Mouse (Mus musculus) hindbrain, embryonic 13.5 days (tissue): ENCODE measurements around the gene Trim6. TPM values are rescaled to one million over a fixed set of nuclear protein-coding genes. Genes with fewer than 3 reads are reported as not detected.

Source experiments
- ATAC-seq: fragments of 200-750 bp; cut with Nextera tagmentation; 2 replicates; pipeline ENCODE4 v1.8.0; 2017; ENCODE audit warnings: moderate TSS enrichment; ENCODE audit not compliant: low FRiP score
- H3K27ac ChIP-seq: fragments of 300-500 bp; sonication (generic); 2 replicates; pipeline ENCODE4 v1.5.1; 2015; ENCODE audit warnings: inconsistent platforms, mild to moderate bottlenecking, moderate library complexity
- H3K27me3 ChIP-seq: fragments of 300-500 bp; sonication (generic); 2 replicates; pipeline ENCODE4 v1.6.1; 2015; ENCODE audit warnings: mild to moderate bottlenecking, inconsistent platforms
- H3K36me3 ChIP-seq: fragments of 300-500 bp; sonication (generic); 2 replicates; pipeline ENCODE4 v1.6.1; 2015; ENCODE audit warnings: mild to moderate bottlenecking, inconsistent platforms
- H3K4me1 ChIP-seq: fragments of 300-500 bp; sonication (generic); replicated peaks from 2 replicates; pipeline ENCODE4 v1.6.1; 2015; ENCODE audit warnings: inconsistent platforms
- H3K4me2 ChIP-seq: fragments of 300-500 bp; sonication (generic); 2 replicates; pipeline ENCODE4 v1.6.1; 2015; ENCODE audit warnings: inconsistent platforms, mild to moderate bottlenecking, moderate library complexity
- H3K4me3 ChIP-seq: fragments of 300-500 bp; sonication (generic); 2 replicates; pipeline ENCODE4 v1.5.1; 2015; ENCODE audit warnings: mild to moderate bottlenecking, inconsistent platforms
- H3K9ac ChIP-seq: fragments of 300-500 bp; sonication (generic); 2 replicates; pipeline ENCODE4 v1.6.1; 2015; ENCODE audit warnings: mild to moderate bottlenecking, inconsistent platforms
- H3K9me3 ChIP-seq: fragments of 300-500 bp; sonication (generic); 2 replicates; pipeline ENCODE4 v1.6.1; 2016; ENCODE audit warnings: inconsistent platforms
- WGBS: fragments of 180-500 bp; shearing (Covaris S2); methylation state at CpG from one replicate; pipeline ENCODE4 v1.1.7; 2015; 5-methylcytosine and 5-hydroxymethylcytosine counted together
- polyA plus RNA-seq: library from polyadenylated mRNA; unstranded; fragments of >200 nt; fragmentation: Nextera tagmentation; extraction: Ambion mirVana; gene quantifications from 2 replicates; pipeline ENCODE4 v1.2.1, GENCODE M21; 2015

Trim6 gene
- polyA plus RNA-seq: 0.43 and 0.50 TPM in 2 replicates

DNA sequence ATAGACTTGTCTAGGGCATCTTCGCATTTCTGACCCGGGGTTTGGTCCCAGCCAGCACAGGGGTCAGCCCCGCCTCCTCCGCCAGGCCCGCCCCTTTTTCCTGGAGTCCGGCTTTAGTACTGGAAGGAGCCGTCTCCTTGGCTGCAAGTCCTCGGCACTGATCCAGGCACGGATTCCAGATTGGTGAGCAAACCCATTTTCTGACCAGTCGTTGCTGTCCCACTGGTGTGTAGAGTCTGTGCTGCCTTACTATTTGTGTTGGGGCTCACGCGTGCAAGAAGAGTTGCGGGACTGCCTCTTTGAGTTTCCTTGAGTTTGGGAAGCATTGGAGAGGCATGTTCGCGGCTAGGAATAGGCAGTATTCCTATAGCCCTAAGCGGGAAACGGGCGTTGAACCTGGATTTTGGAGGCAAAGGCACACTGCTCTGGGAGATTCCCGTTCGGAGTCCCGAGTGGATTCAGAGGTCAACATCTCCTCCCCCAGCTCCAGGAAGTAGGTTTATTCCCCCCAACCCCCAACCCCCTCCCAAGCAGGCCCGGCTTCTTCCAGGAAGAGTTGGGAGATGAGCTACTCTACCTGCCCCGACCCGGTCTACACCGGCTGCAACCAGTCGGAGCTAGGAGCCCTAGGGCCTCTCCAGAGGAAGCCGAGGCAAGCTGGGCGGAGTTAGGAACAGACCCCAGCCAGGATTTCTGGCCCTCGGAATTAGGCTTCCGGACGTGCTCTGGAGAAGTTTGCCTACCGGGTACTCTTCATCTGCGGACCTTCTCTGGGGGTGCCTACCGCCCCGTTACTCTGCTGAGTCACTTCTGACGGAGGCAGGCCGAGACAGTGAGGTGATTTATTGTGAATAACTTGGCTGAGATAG is at the start of gene Trim6:
Gene Trim6 (plus strand): TSS at position 93 of the 869 bp plus-strand sequence.
- Histone ChIP-seq H3K4me3 (peak within 1 kb of the TSS; percentile 24), H3K27ac (no peak within 1 kb of the TSS), H3K27me3 (peaks cover 9% of the 10 kb centered on the region; the same call in 1 of the 2 replicates), H3K36me3 (no peaks in the 10 kb centered on the region), H3K4me1 (peaks cover 7% of the 10 kb centered on the region), H3K4me2 (peak within 1 kb of the TSS; percentile 50), H3K9ac (peak within 1 kb of the TSS; percentile 1; the same call in 1 of the 2 replicates), H3K9me3 (no peaks in the 10 kb centered on the region)
- WGBS: 3% methylated on average over 37 of the region's 37 CpGs
- peak; percentile 74 for ATAC-seq

DNA sequence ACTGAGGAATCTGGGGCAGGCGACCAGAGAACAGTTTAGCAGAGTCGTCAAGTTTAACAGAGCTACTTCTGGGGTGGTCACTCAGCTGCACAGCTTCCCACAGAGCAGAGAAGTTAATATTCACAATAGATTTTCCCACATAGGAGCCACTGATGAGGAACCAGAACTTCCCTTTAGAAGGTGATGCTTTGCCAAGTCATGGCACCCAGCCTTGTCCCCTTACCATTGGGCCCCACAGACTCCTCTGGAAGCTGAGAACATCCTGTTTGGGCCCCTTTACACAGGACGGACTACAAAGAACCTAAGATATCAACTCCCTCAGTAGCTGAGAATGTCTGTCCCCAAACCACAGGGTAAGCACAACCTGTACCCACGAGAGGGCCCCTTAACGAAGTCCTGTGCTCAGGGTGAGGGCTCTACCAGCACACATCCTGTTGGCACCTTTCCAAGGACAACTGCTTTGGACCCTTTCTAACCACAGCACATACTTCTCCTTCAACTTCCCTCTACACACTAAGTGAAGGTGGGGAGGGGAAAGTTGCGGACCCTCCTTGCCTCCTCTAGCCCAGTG is 48.9 kb upstream of the Trim6 start:
- no peak overlapping the region for H3K27ac ChIP-seq
- 81% methylated on average over 6 of the region's 6 CpGs for WGBS
- no peak overlapping the region for H3K4me2 ChIP-seq
- no peaks in the 10 kb centered on the region for H3K36me3 ChIP-seq
- no peak overlapping the region for H3K4me3 ChIP-seq
- H3K9ac ChIP-seq: no peak overlapping the region
- ATAC-seq: no peak
- no peaks in the 10 kb centered on the region for H3K27me3 ChIP-seq
- H3K9me3 ChIP-seq: no peaks in the 10 kb centered on the region
- no peaks in the 10 kb centered on the region for H3K4me1 ChIP-seq

DNA sequence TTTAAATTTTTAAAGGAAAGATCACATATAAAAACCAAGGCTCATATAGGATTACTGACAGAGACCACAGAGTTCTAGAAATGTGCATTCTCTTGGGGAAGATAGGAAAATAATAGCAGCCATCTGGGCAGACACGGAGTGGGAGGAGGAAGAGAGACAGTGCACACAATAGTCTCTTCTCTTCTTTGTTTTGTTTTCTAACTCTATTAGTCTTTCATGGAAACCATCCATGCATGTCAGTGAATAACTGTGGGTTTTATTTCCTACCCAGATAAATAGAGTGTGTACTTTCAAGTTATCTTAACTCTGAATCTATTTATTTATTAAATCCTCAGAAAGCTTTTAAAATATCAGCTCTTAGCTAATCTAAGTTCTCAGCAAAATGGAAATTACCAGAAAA is 43.5 kb upstream of the Trim6 start:
- H3K27ac ChIP-seq: no peak overlapping the region
- no peaks in the 10 kb centered on the region for H3K9me3 ChIP-seq
- no peak overlapping the region for H3K4me2 ChIP-seq
- H3K9ac ChIP-seq: no peak overlapping the region
- H3K27me3 ChIP-seq: no peaks in the 10 kb centered on the region
- ATAC-seq: no peak
- WGBS: 11% methylated on average over 1 of the region's 1 CpGs
- no peaks in the 10 kb centered on the region for H3K4me1 ChIP-seq
- H3K36me3 ChIP-seq: no peaks in the 10 kb centered on the region
- H3K4me3 ChIP-seq: no peak overlapping the region

DNA sequence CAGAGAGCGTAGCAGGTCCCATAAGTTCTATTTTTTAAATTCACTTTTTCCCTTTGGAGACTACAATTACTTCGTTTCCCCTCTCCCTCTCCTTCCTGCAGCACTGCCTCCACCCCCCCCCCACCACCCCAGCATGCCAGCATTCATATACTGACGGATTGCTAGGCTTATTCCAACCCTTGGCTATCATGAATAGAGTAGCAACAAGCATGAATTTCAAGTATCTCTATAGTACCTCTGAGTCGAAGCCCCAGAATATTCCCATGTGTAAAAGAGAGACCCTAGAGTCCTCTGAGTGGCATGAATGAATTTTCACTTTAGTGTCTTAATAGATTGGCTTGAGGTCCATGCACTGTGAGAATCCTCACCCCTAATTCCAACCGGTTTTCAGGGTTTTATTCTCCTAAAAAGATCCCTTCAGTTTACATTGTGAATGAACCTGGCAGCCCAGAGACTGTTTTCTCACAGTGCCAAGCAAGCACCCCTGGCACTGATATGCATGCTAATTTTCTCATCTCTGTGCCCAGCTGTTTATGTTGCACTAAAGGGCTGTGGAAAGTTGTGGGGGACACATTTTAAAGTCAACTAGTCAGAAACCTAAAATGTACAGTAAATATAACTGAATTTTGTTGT is 40.1 kb upstream of the Trim6 start:
- Histone ChIP-seq H3K9ac (no peak overlapping the region), H3K36me3 (no peaks in the 10 kb centered on the region), H3K9me3 (no peaks in the 10 kb centered on the region), H3K4me1 (no peaks in the 10 kb centered on the region), H3K4me3 (no peak overlapping the region), H3K27ac (no peak overlapping the region), H3K27me3 (no peaks in the 10 kb centered on the region), H3K4me2 (no peak overlapping the region)
- WGBS: 68% methylated on average over 5 of the region's 5 CpGs
- no peak for ATAC-seq

DNA sequence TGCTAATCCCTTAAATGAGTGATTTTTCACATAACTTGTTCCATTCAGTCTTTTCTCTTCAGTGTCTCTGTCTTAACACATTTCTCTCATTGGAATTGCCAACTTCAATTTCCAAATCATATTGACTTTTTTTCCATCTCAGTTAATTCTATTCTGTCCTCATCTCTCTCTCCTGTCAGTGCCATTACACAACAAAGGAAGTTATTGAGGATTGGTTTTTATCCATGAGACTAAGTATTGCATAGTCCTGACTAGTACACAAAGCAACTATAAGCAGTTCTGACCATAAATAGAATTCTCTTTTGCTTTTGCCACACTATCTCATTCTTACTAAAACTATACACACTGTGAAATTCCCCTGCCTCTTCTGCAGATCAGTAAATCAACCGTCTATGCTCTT is 39.5 kb upstream of the Trim6 start:
- 73% methylated on average over 1 of the region's 1 CpGs for WGBS
- Histone ChIP-seq H3K9ac (no peak overlapping the region), H3K36me3 (no peaks in the 10 kb centered on the region)

DNA sequence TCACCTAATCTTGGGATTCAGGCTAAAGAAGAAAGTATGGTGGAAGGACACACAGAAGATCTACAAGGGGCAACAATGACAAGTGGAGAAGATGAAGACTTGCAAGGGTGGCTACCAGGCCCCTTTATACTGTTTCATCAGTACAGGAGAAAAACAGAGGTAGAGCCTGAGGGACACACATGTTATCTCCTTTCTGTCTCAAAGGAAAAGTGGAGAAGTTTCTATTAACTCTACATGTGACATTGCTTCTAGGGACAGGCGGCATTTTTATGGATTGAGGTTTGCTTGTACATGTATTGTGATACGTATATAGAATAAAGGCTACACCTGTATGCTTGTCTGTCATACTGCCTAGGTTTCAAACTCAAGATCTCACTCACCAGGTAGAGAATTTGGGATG is 35.3 kb upstream of the Trim6 start, which contains the start of gene Olfr648:
Gene Olfr648 (minus strand): TSS at position 101 of the 400 bp plus-strand sequence.
- Histone ChIP-seq H3K36me3 (no peaks in the 10 kb centered on the region), H3K4me2 (no peak within 1 kb of the TSS), H3K27me3 (no peaks in the 10 kb centered on the region), H3K4me1 (no peaks in the 10 kb centered on the region), H3K9me3 (no peaks in the 10 kb centered on the region), H3K9ac (no peak within 1 kb of the TSS), H3K27ac (no peak within 1 kb of the TSS), H3K4me3 (no peak within 1 kb of the TSS)
- ATAC-seq: no peak
- WGBS: 92% methylated on average over 2 of the region's 2 CpGs

More for the DNA sequence above, 39.5 kb upstream of the Trim6 start:
- Histone ChIP-seq H3K4me3 (no peak overlapping the region), H3K27me3 (no peaks in the 10 kb centered on the region), H3K4me2 (no peak overlapping the region), H3K27ac (no peak overlapping the region), H3K4me1 (no peaks in the 10 kb centered on the region), H3K9me3 (no peaks in the 10 kb centered on the region)
- ATAC-seq: no peak

DNA sequence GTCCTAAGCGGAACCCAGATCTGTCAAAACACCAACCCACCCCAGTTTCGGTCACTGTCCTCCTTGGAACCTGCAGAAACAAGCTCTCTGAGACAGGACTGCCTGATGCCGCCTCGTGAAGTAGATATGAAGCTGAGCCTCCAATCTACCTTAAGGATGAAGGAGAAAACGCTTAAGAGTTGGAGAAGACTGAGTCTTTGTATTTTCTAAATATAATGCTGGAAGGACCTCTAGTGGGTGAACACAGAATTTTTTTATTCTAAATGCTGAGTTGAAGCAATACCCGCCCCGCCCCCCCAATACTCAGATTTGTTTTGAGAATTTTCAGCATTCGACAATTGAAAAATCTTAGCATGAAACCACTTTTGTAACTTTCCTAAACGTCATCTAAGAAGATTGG is 27.3 kb upstream of the Trim6 start:
- ATAC-seq: no peak
- no peak overlapping the region for H3K4me3 ChIP-seq
- no peaks in the 10 kb centered on the region for H3K4me1 ChIP-seq
- no peak overlapping the region for H3K9ac ChIP-seq
- no peaks in the 10 kb centered on the region for H3K36me3 ChIP-seq
- no peaks in the 10 kb centered on the region for H3K9me3 ChIP-seq
- no peak overlapping the region for H3K4me2 ChIP-seq
- WGBS: 61% methylated on average over 9 of the region's 9 CpGs
- no peaks in the 10 kb centered on the region for H3K27me3 ChIP-seq
- H3K27ac ChIP-seq: no peak overlapping the region

DNA sequence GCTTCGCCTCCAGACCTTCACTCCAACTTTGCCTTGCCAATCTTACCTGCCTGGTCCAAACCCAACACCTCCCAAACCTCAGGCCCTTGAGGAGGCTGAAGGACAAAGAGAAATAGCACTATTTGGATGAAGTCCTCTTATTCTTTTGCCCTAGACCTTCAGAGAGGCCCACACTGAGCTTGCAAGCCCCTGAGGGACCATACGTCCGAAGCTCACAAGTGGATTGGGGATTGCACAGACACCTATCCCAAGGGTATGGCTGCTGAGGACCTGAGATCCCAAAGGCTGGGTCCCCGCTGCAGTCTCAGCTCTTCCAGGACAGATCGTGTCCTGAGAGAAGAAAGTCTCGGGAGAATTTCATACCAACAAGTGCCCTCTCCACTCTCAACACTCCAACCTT is 22.7 kb upstream of the Trim6 start, which contains the start of gene Olfr649:
Gene Olfr649 (minus strand): TSS at position 101 of the 400 bp plus-strand sequence.
- no peak for ATAC-seq
- H3K9ac ChIP-seq: no peak within 1 kb of the TSS
- no peak within 1 kb of the TSS for H3K4me3 ChIP-seq
- H3K27me3 ChIP-seq: no peaks in the 10 kb centered on the region
- H3K9me3 ChIP-seq: no peaks in the 10 kb centered on the region
- no peak within 1 kb of the TSS for H3K27ac ChIP-seq
- 84% methylated on average over 6 of the region's 6 CpGs for WGBS
- H3K36me3 ChIP-seq: no peaks in the 10 kb centered on the region
- no peak within 1 kb of the TSS for H3K4me2 ChIP-seq
- H3K4me1 ChIP-seq: no peaks in the 10 kb centered on the region

DNA sequence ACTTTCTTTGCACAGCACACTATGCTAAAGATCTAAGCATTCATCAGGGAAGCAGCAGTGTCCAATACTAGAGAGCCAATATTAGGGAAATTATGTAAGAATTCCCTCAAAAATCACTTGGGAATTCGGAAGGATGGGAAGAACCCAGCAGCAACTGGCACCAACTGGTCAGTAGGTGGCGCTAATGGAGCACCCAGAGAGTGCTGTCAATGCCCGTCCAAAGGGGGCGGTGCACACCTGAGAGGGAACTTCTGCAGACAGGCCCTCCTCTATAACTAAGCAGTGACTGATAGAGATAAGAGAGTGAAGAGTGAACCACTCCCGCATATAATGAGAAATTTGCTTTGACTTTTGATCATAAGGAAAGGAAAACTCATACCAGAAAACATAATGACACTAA is 18.8 kb upstream of the Trim6 start:
- Histone ChIP-seq H3K36me3 (no peaks in the 10 kb centered on the region), H3K4me3 (no peak overlapping the region), H3K27ac (no peak overlapping the region), H3K27me3 (no peaks in the 10 kb centered on the region), H3K9ac (no peak overlapping the region), H3K4me1 (no peaks in the 10 kb centered on the region), H3K9me3 (no peaks in the 10 kb centered on the region), H3K4me2 (no peak overlapping the region)
- 0 out of 2 replicates have a peak, but pooled peaks have one; percentile 59 for ATAC-seq
- WGBS: 7% methylated on average over 5 of the region's 5 CpGs

DNA sequence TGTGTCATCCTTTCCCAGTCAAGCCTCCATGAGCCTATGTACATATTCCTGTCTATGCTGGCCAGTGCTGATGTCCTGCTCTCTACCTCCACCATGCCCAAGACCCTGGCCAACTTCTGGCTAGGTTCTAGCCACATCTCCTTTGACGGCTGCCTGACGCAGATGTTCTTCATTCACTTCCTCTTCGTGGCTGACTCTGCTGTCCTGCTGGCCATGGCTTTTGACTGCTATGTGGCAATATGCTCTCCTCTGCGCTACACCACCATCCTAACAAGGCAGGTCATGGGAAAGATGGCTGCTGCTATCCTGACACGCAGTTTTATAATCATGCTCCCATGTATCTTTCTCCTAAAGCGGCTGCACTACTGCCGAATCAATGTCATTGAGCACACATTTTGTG is 12.4 kb upstream of the Trim6 start:
- H3K4me1 ChIP-seq: no peaks in the 10 kb centered on the region

DNA sequence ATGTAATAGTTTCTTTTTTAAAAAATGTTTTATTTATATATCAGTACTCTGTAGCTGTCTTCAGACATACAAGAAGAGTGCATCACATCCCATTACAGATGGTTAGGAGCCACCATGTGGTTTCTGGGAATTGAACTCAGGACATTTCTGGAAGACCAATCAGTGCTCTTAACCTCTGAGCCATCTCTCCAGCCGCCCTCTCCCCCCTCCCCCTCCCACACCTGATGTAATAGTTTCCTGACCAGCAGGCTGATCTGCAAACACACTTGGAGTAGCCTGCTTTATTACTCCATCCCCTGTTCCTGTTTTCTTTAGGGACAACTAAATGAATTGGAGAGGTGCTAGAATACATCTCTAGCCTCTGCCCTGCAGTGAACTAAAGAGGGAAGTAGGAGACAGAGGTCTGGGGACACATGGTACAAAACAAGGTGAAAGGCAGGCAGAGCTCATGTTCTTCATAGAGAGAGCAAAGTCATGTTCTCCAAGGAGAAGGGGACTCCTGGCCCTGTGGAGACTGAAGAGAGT is 2.5 kb upstream of the Trim6 start:
- H3K9me3 ChIP-seq: no peaks in the 10 kb centered on the region
- no peak for ATAC-seq
- no peak overlapping the region for H3K4me2 ChIP-seq
- H3K36me3 ChIP-seq: no peaks in the 10 kb centered on the region
- H3K9ac ChIP-seq: no peak overlapping the region
- H3K27ac ChIP-seq: no peak overlapping the region
- H3K4me3 ChIP-seq: no peak overlapping the region
- 65% methylated on average over 1 of the region's 1 CpGs for WGBS
- H3K4me1 ChIP-seq: peaks cover 7% of the 10 kb centered on the region
- peaks cover 9% of the 10 kb centered on the region; the same call in 1 of the 2 replicates for H3K27me3 ChIP-seq

More for the DNA sequence above, 12.4 kb upstream of the Trim6 start:
- no peak overlapping the region for H3K4me2 ChIP-seq
- no peaks in the 10 kb centered on the region for H3K36me3 ChIP-seq
- WGBS: 97% methylated on average over 7 of the region's 7 CpGs
- H3K27ac ChIP-seq: no peak overlapping the region
- H3K9ac ChIP-seq: no peak overlapping the region
- no peak overlapping the region for H3K4me3 ChIP-seq
- H3K27me3 ChIP-seq: no peaks in the 10 kb centered on the region
- H3K9me3 ChIP-seq: no peaks in the 10 kb centered on the region
- ATAC-seq: no peak

DNA sequence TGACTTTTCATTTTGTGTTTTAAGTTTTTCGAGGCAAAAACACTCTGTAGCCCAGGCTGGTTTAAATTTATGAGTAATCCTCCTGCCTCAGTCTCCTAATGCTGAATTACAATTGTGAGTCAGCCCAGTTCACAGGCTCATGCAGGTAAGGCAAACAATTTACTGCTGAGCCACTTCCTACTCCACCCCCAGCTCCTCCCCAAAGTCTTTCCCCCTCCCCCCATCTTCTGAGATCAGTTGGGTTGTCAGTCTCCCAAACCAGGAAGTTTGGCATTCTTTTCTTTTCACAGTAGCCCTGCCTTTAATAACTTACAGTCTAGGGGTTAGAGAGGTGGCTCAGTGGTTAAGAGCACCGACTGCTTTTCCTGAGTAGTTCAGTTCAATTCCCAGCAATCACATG is 712 bp upstream of the Trim6 start:
- peaks cover 9% of the 10 kb centered on the region; the same call in 1 of the 2 replicates for H3K27me3 ChIP-seq
- 88% methylated on average over 2 of the region's 2 CpGs for WGBS
- no peak for ATAC-seq

More for the DNA sequence above, 712 bp upstream of the Trim6 start:
- Histone ChIP-seq H3K4me2 (no peak overlapping the region), H3K4me1 (peaks cover 7% of the 10 kb centered on the region), H3K4me3 (no peak overlapping the region), H3K36me3 (no peaks in the 10 kb centered on the region), H3K9ac (no peak overlapping the region), H3K9me3 (no peaks in the 10 kb centered on the region), H3K27ac (no peak overlapping the region)
